Mouse (Mus musculus): ENCODE results near the gene Prpf40b.

DNA sequence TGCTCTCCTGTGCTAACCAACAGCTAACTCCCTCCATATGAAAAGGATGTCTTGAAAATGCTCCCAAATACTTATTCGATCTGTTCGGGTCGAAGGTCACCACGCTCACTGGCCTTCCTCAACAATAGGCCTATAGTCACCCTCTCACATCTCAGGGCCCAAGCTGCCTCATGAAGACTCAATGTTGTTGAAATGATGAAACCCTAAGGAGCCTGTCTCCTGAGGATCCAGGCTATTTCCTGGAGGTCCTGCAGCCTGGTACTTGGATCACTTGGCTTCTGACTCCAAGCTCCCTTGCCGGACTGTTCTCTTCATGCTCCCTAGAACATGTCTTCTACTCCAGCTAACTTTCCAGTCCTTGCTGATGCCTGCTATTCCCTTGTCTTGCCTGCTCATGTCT, 36.5 kb downstream of the Prpf40b start:
- no peak for TF ChIP-seq CTCF (IDR thresholded peaks at IDR 0.05; ENCODE audit: borderline replicate concordance, control insufficient read depth, extremely low read depth, insufficient read depth, low read length, poor library complexity)
- TF ChIP-seq POLR2A (IDR thresholded peaks at IDR 0.05; ENCODE audit: control insufficient read depth, extremely low read depth, insufficient read depth, low read length, poor library complexity): no peak

Data from thymus, adult 2 months (tissue).